Mouse (Mus musculus): Measurements from ENCODE around the gene Islr. TPM values are rescaled to one million over a fixed set of nuclear protein-coding genes. Genes with fewer than 3 reads are reported as not detected.

Gene Islr
- polyA plus RNA-seq, 1 experiment from 2014 or later = 11.2 TPM

DNA sequence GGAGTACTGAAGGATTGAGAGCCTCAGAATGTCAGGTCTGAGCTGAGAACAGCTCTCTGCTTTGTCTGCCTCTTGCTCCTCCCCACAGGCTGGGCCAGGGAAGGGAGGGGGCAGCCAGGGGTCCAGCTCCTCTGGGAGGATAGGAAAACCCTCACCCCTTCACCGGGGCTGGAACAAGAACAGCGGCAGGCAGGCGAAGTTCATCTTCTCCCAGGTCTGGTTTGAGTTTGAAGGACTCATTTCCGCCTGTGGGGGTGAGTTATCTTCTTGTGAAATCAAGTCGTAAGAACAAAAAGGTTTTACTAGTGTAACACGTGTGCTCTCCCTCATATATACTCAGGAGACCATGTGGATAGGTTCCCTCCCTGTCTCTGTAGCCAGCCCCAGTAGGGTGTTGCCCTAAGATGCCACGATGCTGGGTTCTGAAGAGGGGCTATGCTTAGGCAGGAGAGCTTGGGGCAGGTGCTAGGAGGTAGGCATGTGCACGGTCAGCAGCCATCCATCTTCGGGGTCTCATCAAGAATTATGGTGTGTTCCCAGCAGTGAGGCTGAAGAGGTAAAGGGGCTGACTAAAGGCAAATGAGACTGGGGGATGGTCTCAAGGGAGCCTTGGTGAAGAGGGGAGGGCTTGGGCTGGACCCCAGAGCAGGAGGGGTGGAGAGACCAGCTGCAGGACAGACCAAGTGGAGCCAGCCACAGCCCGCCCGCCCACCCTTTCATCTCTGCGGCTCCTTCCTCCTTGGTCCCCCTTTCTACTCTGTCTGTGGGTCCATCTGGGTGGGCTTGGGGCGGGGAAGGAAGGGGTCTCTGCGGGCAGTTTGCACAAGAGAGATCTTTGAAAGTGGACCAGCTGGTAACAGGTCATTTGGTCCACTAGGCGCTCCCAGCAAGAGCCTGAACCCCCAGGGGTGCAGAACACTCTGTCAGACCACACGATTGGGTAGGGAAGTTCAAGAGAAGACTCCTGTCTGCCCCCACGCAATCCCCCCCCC, 69.9 kb downstream of the Islr start:
- H3K27ac ChIP-seq = peak overlapping the region; percentile 46
- no peak overlapping the region for H3K4me3 ChIP-seq
- peaks cover 32% of the 10 kb centered on the region for H3K4me1 ChIP-seq
- WGBS = 17% methylated on average over 16 of the region's 17 CpGs
- H3K9me3 ChIP-seq (replicated peaks) = no peaks in the 10 kb centered on the region
- H3K27me3 ChIP-seq = peaks cover 4% of the 10 kb centered on the region; the same call in 1 of the 2 replicates
- no peak overlapping the region for H3K9ac ChIP-seq
- H3K36me3 ChIP-seq (ENCODE audit: poor library complexity, severe bottlenecking) = no peaks in the 10 kb centered on the region
- H3K4me2 ChIP-seq = no peak overlapping the region
- peak; percentile 52; the same call in 1 of the 2 replicates for ATAC-seq

- no peak overlapping the region for H3K27ac ChIP-seq
- WGBS = 76% methylated on average over 7 of the region's 7 CpGs
- ATAC-seq = no peak
- no peak overlapping the region for H3K4me3 ChIP-seq
- peaks cover 47% of the 10 kb centered on the region for H3K4me1 ChIP-seq
- H3K9ac ChIP-seq = no peak overlapping the region
- H3K9me3 ChIP-seq (replicated peaks) = no peaks in the 10 kb centered on the region
- no peak overlapping the region for H3K4me2 ChIP-seq
- no peaks in the 10 kb centered on the region for H3K36me3 ChIP-seq (ENCODE audit: poor library complexity, severe bottlenecking)
- H3K27me3 ChIP-seq = peaks cover 4% of the 10 kb centered on the region; the same call in 1 of the 2 replicates
Observed at GRCm38 (mm10) chr9:58131735-58132134, 72.4 kb downstream of the Islr start.

DNA sequence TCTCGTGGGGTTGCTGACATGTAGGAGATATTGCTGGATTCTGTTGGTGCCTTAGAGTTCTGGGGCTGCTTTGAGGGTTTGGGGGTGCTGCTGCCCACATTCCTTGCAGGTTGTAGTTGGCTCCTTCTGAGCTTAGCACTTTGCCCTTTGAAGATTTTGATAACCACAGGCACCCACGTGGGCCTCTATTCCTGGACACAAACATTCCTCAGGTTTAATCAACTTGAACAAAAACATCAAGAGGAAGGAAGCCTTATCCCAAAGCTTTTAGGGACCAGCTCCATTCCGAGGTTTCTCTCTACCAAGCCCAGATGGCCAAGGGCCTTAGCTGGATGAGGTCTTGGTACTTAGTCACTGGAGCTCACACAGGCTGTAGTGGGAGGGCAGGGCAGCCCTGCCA, 73.2 kb downstream of the Islr start:
- Histone ChIP-seq H3K4me1 (peaks cover 47% of the 10 kb centered on the region), H3K36me3 (ENCODE audit: poor library complexity, severe bottlenecking) (no peaks in the 10 kb centered on the region), H3K4me3 (no peak overlapping the region), H3K4me2 (no peak overlapping the region), H3K9me3 (replicated peaks) (no peaks in the 10 kb centered on the region), H3K27me3 (peaks cover 4% of the 10 kb centered on the region; the same call in 1 of the 2 replicates), H3K27ac (no peak overlapping the region), H3K9ac (no peak overlapping the region)
- WGBS = 37% methylated on average over 3 of the region's 3 CpGs
- no peak for ATAC-seq

- peaks cover 36% of the 10 kb centered on the region for H3K4me1 ChIP-seq
- no peaks in the 10 kb centered on the region for H3K36me3 ChIP-seq (ENCODE audit: poor library complexity, severe bottlenecking)
- H3K9ac ChIP-seq = peak overlapping the region; percentile 34; the same call in 1 of the 2 replicates
- WGBS = 16% methylated on average over 8 of the region's 8 CpGs
- H3K4me3 ChIP-seq = no peak overlapping the region
- H3K4me2 ChIP-seq = peak overlapping the region; percentile 20; the same call in 1 of the 2 replicates
- no peaks in the 10 kb centered on the region for H3K9me3 ChIP-seq (replicated peaks)
- no peak for ATAC-seq
- H3K27ac ChIP-seq = peak overlapping the region; percentile 17; the same call in 1 of the 2 replicates
- H3K27me3 ChIP-seq = peaks cover 4% of the 10 kb centered on the region; the same call in 1 of the 2 replicates
Observed at GRCm38 (mm10) chr9:58129508-58129907, 74.6 kb downstream of the Islr start.

DNA sequence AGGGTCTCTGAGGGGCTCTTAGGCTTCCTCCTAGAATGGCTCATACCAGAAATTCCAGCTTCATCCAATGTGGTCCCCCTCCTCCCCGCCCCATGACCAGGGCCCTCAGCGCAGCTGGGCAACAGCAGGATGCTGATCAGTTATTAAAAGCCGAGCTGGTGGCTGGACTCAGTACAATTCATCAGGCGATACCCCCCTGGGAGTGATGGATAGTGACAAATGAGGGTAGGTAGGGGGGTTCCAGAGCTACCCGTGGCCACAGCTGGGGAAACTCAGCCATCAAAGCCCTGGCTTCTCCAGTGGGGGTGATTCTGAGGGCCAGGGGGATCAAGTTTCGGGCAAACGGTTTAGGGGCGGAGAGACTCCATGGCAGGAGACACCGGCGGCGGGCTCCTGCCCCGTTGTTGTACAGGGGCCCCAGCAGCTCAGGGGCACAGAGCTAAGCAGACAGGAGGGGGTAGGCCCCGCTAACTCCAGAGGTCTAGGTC, 75.1 kb downstream of the Islr start:
- Histone ChIP-seq H3K4me2 (peak overlapping the region; percentile 20), H3K27me3 (peaks cover 4% of the 10 kb centered on the region; the same call in 1 of the 2 replicates), H3K4me3 (no peak overlapping the region), H3K27ac (peak overlapping the region; percentile 17; the same call in 1 of the 2 replicates), H3K9ac (peak overlapping the region; percentile 34; the same call in 1 of the 2 replicates), H3K36me3 (ENCODE audit: poor library complexity, severe bottlenecking) (no peaks in the 10 kb centered on the region), H3K4me1 (peaks cover 33% of the 10 kb centered on the region), H3K9me3 (replicated peaks) (no peaks in the 10 kb centered on the region)
- ATAC-seq = 0 out of 2 replicates have a peak, but pooled peaks have one; percentile 3
- 7% methylated on average over 13 of the region's 13 CpGs for WGBS

DNA sequence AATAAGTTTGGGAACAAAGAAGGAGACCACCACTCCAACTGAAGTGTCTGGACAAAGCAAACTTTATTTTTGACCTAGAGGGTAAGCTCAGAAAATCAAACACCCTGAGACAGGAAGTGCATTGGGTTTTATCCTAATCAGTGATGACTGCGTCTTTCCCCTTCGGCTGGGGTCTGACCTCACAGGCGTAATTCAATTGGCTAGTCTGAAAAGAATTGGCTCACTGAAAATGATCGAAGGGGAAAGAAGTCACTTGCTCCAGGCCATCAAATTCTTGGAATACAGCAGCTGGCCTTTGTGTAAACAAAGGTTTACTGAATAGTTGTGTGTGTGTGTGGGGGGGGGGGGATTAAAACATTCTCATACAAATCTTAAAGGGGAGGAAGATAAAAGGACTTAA, 78.3 kb downstream of the Islr start:
- Histone ChIP-seq H3K27ac (no peak overlapping the region), H3K27me3 (0 out of 2 replicates have a peak, but pooled peaks cover 4% of the 10 kb centered on the region), H3K4me1 (peaks cover 30% of the 10 kb centered on the region), H3K4me2 (no peak overlapping the region), H3K4me3 (no peak overlapping the region), H3K9ac (no peak overlapping the region), H3K9me3 (replicated peaks) (no peaks in the 10 kb centered on the region), H3K36me3 (ENCODE audit: poor library complexity, severe bottlenecking) (no peaks in the 10 kb centered on the region)
- no peak for ATAC-seq
- WGBS = 29% methylated on average over 4 of the region's 4 CpGs

- Histone ChIP-seq H3K27me3 (0 out of 2 replicates have a peak, but pooled peaks cover 4% of the 10 kb centered on the region), H3K9me3 (replicated peaks) (no peaks in the 10 kb centered on the region)
Observed at GRCm38 (mm10) chr9:58125085-58125484, 79.0 kb downstream of the Islr start.

GRCm38 (mm10) chr9:58118671-58119070, 85.4 kb downstream of the Islr start, which contains the start of gene Ccdc33:
Gene Ccdc33 (minus strand): TSS chr9:58118823.
- no peak within 1 kb of the TSS for H3K4me2 ChIP-seq
- H3K9ac ChIP-seq = no peak within 1 kb of the TSS
- no peak for ATAC-seq
- peaks cover 50% of the 10 kb centered on the region for H3K4me1 ChIP-seq
- WGBS = 25% methylated on average over 2 of the region's 2 CpGs
- H3K27ac ChIP-seq = no peak within 1 kb of the TSS
- no peak within 1 kb of the TSS for H3K4me3 ChIP-seq
- no peaks in the 10 kb centered on the region for H3K36me3 ChIP-seq (ENCODE audit: poor library complexity, severe bottlenecking)
- no peaks in the 10 kb centered on the region for H3K9me3 ChIP-seq (replicated peaks)
- H3K27me3 ChIP-seq = peaks cover 4% of the 10 kb centered on the region; the same call in 1 of the 2 replicates

More at GRCm38 (mm10) chr9:58125085-58125484, 79.0 kb downstream of the Islr start:
- WGBS = 43% methylated on average over 3 of the region's 3 CpGs
- Histone ChIP-seq H3K36me3 (ENCODE audit: poor library complexity, severe bottlenecking) (no peaks in the 10 kb centered on the region), H3K9ac (no peak overlapping the region), H3K27ac (no peak overlapping the region), H3K4me1 (peaks cover 30% of the 10 kb centered on the region), H3K4me3 (no peak overlapping the region), H3K4me2 (no peak overlapping the region)
- no peak for ATAC-seq

- no peaks in the 10 kb centered on the region for H3K36me3 ChIP-seq (ENCODE audit: poor library complexity, severe bottlenecking)
- no peak overlapping the region for H3K4me2 ChIP-seq
- peak overlapping the region; percentile 100 for H3K27ac ChIP-seq
- no peaks in the 10 kb centered on the region for H3K9me3 ChIP-seq (replicated peaks)
- H3K4me1 ChIP-seq = peaks cover 73% of the 10 kb centered on the region
- peak overlapping the region; percentile 10; the same call in 1 of the 2 replicates for H3K9ac ChIP-seq
- peaks cover 4% of the 10 kb centered on the region; the same call in 1 of the 2 replicates for H3K27me3 ChIP-seq
- no peak for ATAC-seq
- no peak overlapping the region for H3K4me3 ChIP-seq
- 26% methylated on average over 6 of the region's 7 CpGs for WGBS
Observed at GRCm38 (mm10) chr9:58116024-58116651, 88.0 kb downstream of the Islr start.

DNA sequence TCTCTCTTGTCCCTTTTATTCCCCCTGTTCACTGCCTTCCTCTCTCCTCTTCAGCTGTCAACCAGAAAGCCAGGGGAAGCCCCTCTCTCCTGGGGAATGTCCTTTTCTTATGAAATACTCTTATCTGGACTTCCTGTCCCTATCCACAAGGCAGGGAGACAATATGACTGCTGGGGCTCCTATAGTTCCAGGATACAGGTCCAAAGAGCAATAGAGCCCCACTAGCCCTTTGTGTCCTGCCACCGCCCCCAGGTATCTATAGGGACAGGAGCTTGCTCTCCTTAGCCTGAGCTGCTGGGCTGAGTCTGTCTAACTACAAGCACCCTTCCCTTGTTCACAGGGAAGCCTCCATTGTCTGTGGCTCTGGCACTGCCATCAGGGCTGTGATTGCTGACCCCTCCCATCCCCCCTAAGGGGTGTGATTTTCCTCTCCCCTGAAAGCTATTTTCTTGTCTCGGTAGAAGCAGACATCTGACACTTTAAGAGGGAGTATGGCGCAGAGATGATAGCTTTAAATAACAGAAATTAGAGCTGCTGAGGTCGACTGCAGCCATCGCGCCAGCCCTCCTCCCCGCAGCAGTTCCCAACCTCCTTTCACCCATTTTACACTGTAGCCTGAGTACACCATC, 88.7 kb downstream of the Islr start:
- Histone ChIP-seq H3K4me2 (no peak overlapping the region), H3K27ac (peak overlapping the region; percentile 100), H3K36me3 (ENCODE audit: poor library complexity, severe bottlenecking) (no peaks in the 10 kb centered on the region), H3K4me1 (peaks cover 80% of the 10 kb centered on the region), H3K9me3 (replicated peaks) (no peaks in the 10 kb centered on the region), H3K9ac (0 out of 2 replicates have a peak overlapping the region, but pooled peaks have one; percentile 18), H3K27me3 (peaks cover 4% of the 10 kb centered on the region; the same call in 1 of the 2 replicates), H3K4me3 (no peak overlapping the region)
- peak; percentile 8; the same call in 1 of the 2 replicates for ATAC-seq
- WGBS = 24% methylated on average over 7 of the region's 7 CpGs

DNA sequence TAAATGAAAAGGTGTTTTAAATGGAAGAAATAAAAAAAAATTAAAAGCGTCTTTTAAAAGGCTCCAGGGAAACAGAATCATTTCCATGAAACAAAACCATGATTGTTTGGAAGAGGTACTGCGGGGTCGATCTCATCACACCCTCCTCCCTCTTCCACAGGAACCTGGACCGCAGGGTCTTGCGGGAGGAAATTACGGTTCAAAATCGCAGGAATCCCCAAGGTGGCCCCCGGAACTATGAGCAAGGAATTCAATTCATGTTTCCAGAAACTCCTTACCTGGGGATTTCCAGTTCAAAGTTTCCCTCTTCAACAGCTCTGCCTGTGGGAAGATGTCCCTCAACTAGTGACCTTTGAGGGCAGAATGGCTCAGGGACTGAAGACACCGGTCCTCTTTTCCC, 90.1 kb downstream of the Islr start:
- Histone ChIP-seq H3K9ac (peak overlapping the region; percentile 14), H3K4me1 (peaks cover 87% of the 10 kb centered on the region), H3K4me3 (peak overlapping the region; percentile 26; the same call in 1 of the 2 replicates), H3K4me2 (peak overlapping the region; percentile 58), H3K9me3 (replicated peaks) (no peaks in the 10 kb centered on the region), H3K36me3 (ENCODE audit: poor library complexity, severe bottlenecking) (no peaks in the 10 kb centered on the region), H3K27ac (peak overlapping the region; percentile 100), H3K27me3 (peaks cover 4% of the 10 kb centered on the region; the same call in 1 of the 2 replicates)
- ATAC-seq = no peak
- WGBS = 3% methylated on average over 9 of the region's 9 CpGs

All from forebrain, embryonic 13.5 days (tissue).